Mouse (Mus musculus) cerebellum, adult 2 months (tissue): ENCODE results near the gene Tnnc1.

Experiments used
- CTCF ChIP-seq: fragments of 200-500 bp; IDR thresholded peaks from 2 replicates; pipeline ENCODE4 v1.5.1; 2011; ENCODE audit warnings: low read depth, mild to moderate bottlenecking, control low read depth, low read length, moderate library complexity, borderline replicate concordance; ENCODE audit not compliant: insufficient read depth
- POLR2A ChIP-seq: fragments of 200-500 bp; IDR thresholded peaks from 2 replicates; pipeline ENCODE4 v1.6.1; 2011; ENCODE audit warnings: low read length, control low read depth, borderline replicate concordance; ENCODE audit not compliant: insufficient read depth

DNA sequence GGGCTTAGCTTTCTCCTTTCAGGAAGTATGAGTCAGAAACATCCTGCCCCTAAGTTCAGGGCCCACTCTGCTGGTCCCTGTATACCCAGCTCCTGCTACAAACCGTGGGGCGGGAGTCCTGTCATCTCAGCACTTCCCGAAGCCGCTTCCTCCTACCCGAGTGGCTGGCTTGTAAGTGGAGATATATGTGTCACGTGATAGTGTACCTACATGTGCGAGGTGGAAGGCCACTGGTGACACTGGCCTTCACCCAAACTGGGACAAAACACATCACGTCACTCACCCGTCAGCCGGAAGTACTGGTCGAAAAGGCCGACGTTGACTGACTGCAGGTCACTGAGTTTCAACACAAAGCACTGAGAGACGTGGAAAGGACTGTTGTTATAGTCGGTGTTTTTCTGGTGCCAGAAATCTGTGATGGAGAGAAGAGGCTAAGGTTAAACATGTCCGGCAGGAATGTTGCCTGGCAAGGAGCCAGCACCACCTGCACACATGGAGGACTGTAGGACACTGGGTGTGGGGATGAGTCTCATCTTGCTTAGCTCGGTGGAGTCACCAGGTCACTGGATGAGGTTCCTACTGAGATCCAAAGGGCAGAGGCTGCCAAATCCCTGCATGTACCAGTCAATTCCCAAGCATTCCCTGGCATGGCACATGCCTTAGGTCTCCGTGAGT lies 35.2 kb upstream of the Tnnc1 start:
- TF ChIP-seq POLR2A (no peak), CTCF (no peak)
